Mouse (Mus musculus): Measurements from ENCODE around the gene Ssbp3.

Gene Ssbp3

DNA sequence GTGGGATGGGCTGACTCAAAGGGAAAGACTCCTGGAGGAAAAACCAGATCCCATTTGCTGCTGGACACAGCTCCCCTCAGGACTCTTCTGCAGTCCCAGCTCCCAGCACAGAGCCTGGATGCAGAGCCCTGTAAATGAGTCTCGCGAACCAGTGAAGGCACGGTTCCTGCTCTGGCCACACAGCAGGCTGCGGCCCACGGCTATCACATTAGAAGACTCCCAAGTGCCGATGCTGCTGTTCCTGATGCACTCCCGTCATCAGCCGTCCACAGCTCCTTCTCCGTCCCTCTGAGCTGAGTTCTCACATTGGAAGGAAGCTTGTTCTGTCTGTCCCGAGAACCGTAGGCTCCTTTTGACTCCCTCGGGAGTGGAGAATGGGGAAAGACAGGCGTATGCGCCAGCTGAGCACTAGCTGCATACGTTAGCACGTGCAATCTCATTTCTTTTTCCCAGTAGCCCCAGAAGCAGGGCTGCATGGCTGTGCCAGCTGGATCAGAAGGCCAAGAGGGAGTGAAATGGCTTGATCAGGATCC is 186.4 kb downstream of the Ssbp3 start, which contains the start of gene Cdcp2:
Gene Cdcp2, plus strand, starts transcription at position 51 of the 533 bp plus-strand sequence.
- no peak for DNase-seq (ENCODE audit: low read depth)

DNA sequence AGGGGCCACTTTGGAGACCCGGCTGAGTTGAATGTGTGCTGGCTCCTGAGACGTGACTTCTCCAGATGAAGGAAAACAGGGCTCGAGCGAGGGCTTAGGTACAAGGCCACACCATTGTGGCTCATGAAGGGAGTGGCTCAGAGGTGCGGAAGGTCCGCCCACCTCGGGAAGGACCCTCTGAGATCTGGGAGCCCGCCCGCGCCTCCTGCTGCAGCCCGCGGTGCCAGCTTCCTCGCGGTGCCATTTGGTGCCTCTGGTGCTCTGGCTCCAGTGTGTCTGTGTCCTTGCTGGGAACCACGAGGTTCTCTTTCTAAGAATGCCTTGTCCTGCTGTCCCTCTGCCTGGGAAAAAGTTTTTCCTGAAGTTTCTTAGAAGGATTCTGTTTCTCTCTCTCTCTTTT is 187.4 kb downstream of the Ssbp3 start:
- no peak for DNase-seq (ENCODE audit: low read depth)

DNA sequence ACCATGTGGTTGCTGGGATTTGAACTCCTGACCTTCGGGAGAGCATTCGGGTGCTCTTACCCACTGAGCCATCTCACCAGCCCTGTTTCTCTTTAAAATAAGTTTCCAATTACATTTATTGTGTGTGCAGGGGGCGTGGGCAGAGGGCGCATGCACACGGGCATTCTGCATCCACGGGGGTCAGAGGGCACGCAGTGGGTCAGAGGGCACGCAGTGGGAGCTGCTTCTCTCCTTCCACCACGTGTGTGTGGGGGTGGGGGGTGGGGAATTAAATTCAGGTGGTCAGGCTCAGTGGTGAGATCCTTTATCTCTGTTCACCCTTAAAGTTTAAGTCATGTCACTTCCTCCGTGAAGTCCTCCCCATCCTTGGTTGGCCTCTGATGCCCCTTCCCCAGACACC is 187.9 kb downstream of the Ssbp3 start:
- no peak for DNase-seq (ENCODE audit: low read depth)

DNA sequence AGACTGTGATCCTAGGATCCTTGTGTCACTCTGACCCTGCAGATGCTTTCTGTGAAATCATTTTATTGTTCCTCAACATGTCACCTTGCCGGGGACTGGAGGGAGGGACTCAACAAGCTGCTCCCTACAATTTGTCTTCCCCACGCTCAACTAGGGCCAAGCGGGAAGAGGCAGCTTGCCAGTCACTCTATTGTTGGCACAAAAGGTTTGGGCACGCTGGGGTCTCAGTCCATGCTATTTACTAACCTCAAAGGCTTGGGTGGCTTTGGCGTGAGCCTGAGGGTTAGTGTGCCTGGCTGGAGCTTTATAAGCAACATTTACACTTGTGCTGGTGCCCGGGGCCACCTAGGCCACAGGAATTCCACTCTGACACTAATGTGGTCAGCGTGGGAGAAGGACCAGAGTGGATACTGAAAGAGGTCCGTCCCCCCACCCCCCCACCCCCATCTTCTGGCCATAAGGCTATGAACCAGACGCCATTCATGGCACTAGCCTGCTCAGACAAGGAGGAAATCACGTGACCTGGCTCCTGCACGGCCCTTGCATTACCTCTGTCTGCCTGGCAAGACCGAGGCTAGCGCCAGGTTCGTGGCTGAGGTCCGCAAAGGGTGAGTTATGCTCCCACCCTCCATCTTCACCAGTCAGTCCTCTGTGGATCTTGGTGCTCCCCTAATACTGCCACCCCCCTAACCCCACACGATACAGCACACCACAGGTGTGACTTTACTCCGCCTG is 188.5 kb downstream of the Ssbp3 start:
- DNase-seq (ENCODE audit: low read depth): no peak

All from fibroblast of lung, adult 2 months (primary cell).